Mouse (Mus musculus) T-cell, adult 66 days (primary cell): ENCODE measurements around the gene Prkar1a. TPM values are rescaled to one million over a fixed set of nuclear protein-coding genes. Genes with fewer than 3 reads are reported as not detected.

Source experiments
- total RNA-seq, 2 experiments: library from RNA; stranded (reverse); gene quantifications; 3 replicates in 1 of 2; 4 replicates in 1 of 2; pipeline ENCODE4 v1.2.4; 2023

The Prkar1a gene
- total RNA-seq: 100 to 1,000 TPM; 262 to 269 TPM

DNA sequence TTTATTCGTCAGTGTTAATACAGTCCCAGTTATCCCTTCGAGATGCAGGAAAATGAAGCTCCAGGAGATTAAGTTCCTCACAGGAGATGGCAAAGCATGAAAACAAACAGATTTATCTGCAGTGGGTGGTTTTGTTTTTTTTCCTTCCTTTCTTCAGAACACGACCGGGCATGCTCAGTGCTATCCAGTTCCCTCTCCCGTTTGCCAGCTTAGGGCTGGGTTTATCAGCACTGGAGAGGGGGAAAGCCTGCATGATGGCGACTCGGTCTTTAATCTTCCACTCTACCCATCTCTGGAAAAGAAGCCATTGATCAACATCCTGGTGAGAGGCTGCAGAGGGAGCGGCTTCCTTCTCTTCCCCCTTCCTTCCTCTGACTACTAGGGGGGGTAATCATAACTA is at the start of gene Prkar1a:
Prkar1a (plus strand) TSS at position 200 of the 400 bp plus-strand sequence.

DNA sequence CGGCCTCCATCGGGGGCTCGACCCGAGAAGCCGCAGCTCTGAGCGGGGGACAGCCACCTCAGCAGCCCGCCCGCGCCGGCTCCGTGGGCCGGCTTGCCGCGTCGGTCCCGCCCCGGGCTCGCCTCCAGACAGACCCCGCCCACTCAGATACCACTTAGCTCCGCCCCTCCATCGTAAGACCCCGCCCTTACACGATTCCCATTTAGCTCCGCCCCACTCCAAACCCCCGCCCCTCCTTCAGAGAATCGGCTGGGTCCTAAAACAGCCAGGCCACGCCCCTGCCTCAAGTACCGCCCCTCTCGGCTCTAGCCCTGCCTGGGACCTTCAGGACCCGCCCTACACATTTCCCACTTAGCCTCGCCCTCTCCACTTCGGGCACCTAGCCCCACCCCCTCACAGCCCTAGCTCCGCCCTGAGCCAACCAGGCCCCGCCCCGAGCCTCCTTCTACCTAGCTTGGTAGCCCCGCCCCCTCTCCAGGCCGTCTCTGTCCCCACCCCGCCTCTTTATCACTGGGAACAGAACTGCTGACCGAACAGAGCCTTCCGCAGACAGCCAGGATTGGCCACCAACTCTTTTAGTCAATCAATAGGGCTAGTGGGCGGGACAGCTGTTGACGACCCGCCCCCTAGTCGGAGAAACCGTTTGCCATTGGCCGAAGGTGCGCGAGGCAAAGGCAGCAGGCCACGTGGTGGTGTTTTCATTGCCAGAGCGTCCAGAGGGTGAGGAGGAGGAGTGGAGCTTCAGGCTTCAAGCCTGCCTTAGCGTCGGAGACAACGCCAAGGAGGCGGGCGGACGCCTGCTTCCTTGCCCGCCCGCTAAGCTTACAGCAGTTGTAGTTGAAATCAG is 37.7 kb upstream of the Prkar1a start, which contains the start of gene Wipi1:
Wipi1 (minus strand) TSS at position 665 of the 847 bp plus-strand sequence.

Other genes with a start within 250 kb of the Prkar1a start
- gene 9930022D16Rik, start 235.5 kb upstream of the Prkar1a start, total RNA-seq: under 1 TPM; 0.79 to 0.83 TPM
- 10 to 100 TPM; 36.7 to 43.7 TPM for gene Amz2, start 223.5 kb upstream of the Prkar1a start, total RNA-seq
- 1 to 10 TPM; 2.6 to 4.2 TPM for gene Arsg, start 176.0 kb upstream of the Prkar1a start, total RNA-seq
- gene Slc16a6, start 175.8 kb upstream of the Prkar1a start, total RNA-seq: 10 to 100 TPM; 35.9 to 51.6 TPM
- 1 to 10 TPM in 1 of 2 experiments, under 1 TPM in 1; 0.61 to 1.6 TPM for gene Wipi1, start 37.4 kb upstream of the Prkar1a start, total RNA-seq
- gene Fam20a, start 72.9 kb downstream of the Prkar1a start, total RNA-seq: not detected
- not detected for gene 1700012B07Rik, start 178.6 kb downstream of the Prkar1a start, total RNA-seq